Mouse (Mus musculus): ENCODE measurements around the gene Sh3glb2. TPM values are rescaled to one million over a fixed set of nuclear protein-coding genes. Genes with fewer than 3 reads are reported as not detected.

Gene Sh3glb2
- polyA plus RNA-seq, 1 experiment from 2014 or later, result 85.0 TPM

- peaks cover 91% of the 10 kb centered on the region for H3K36me3 ChIP-seq
- no peak overlapping the region for H3K4me3 ChIP-seq
- ATAC-seq (ENCODE audit: low FRiP score, low read depth), result no peak
- H3K4me1 ChIP-seq, result no peaks in the 10 kb centered on the region
- H3K9ac ChIP-seq, result no peak overlapping the region
- H3K9me3 ChIP-seq, result no peaks in the 10 kb centered on the region
- no peaks in the 10 kb centered on the region for H3K27me3 ChIP-seq
- no peak overlapping the region for H3K27ac ChIP-seq
- no peak overlapping the region for H3K4me2 ChIP-seq (replicated peaks)
- WGBS, result 91% methylated on average over 10 of the region's 10 CpGs
Observed at GRCm38 (mm10) chr2:30375893-30376292, 16.8 kb upstream of the Sh3glb2 start.

DNA sequence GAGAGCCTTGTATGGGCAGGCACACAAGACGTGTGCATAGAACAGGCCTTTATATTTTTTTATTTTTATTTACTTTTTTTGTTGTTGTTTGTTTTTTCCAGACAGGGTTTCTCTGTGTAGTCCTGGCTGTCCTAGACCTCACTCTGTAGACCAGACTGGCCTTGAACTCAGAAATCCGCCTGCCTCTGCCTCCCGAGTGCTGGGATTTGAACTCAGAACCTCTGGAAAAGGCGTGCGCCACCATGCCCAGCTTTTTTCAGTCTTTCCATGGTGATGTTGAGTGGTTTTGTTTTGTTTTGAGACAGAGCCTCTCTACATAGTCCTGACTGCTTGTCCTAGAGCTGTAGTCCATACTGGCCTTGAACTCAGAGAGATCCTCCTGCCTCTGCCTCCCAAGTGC is 13.6 kb upstream of the Sh3glb2 start:
- WGBS, result 96% methylated on average over 5 of the region's 5 CpGs
- ATAC-seq (ENCODE audit: low FRiP score, low read depth), result no peak

GRCm38 (mm10) chr2:30371544-30371943 is 12.4 kb upstream of the Sh3glb2 start:
- 92% methylated on average over 8 of the region's 8 CpGs for WGBS
- Histone ChIP-seq H3K9ac (no peak overlapping the region), H3K27me3 (no peaks in the 10 kb centered on the region), H3K4me2 (replicated peaks) (no peak overlapping the region), H3K4me1 (no peaks in the 10 kb centered on the region), H3K27ac (no peak overlapping the region), H3K36me3 (peaks cover 89% of the 10 kb centered on the region), H3K4me3 (no peak overlapping the region), H3K9me3 (no peaks in the 10 kb centered on the region)
- no peak for ATAC-seq (ENCODE audit: low FRiP score, low read depth)

More for the DNA sequence above, 13.6 kb upstream of the Sh3glb2 start:
- Histone ChIP-seq H3K36me3 (peaks cover 92% of the 10 kb centered on the region), H3K9me3 (no peaks in the 10 kb centered on the region), H3K27ac (no peak overlapping the region), H3K4me2 (replicated peaks) (no peak overlapping the region), H3K4me1 (no peaks in the 10 kb centered on the region), H3K27me3 (no peaks in the 10 kb centered on the region), H3K9ac (no peak overlapping the region), H3K4me3 (no peak overlapping the region)

- no peak for ATAC-seq (ENCODE audit: low FRiP score, low read depth)
- no peak overlapping the region for H3K4me2 ChIP-seq (replicated peaks)
- peaks cover 14% of the 10 kb centered on the region for H3K4me1 ChIP-seq
- H3K36me3 ChIP-seq, result peaks cover 43% of the 10 kb centered on the region
- WGBS, result 76% methylated on average over 5 of the region's 5 CpGs
- no peak overlapping the region for H3K27ac ChIP-seq
- H3K4me3 ChIP-seq, result no peak overlapping the region
- no peak overlapping the region for H3K9ac ChIP-seq
- no peaks in the 10 kb centered on the region for H3K9me3 ChIP-seq
- H3K27me3 ChIP-seq, result no peaks in the 10 kb centered on the region
Observed at GRCm38 (mm10) chr2:30366203-30366602, 7.1 kb upstream of the Sh3glb2 start.

- no peak for ATAC-seq (ENCODE audit: low FRiP score, low read depth)
- H3K4me2 ChIP-seq (replicated peaks), result peak overlapping the region; percentile 98
- WGBS, result 89% methylated on average over 2 of the region's 2 CpGs
- H3K9ac ChIP-seq, result peak overlapping the region; percentile 92
- peak overlapping the region; percentile 97 for H3K4me3 ChIP-seq
- peaks cover 36% of the 10 kb centered on the region for H3K36me3 ChIP-seq
- no peaks in the 10 kb centered on the region for H3K27me3 ChIP-seq
- H3K4me1 ChIP-seq, result peaks cover 14% of the 10 kb centered on the region
- H3K27ac ChIP-seq, result no peak overlapping the region
- H3K9me3 ChIP-seq, result no peaks in the 10 kb centered on the region
Observed at GRCm38 (mm10) chr2:30365281-30366069, 6.3 kb upstream of the Sh3glb2 start.

GRCm38 (mm10) chr2:30363773-30364650 is 4.9 kb upstream of the Sh3glb2 start, which contains the start of gene Miga2:
TSS of gene Miga2 (plus strand) at chr2:30364233.
- H3K9ac ChIP-seq, result peak within 1 kb of the TSS; percentile 92
- WGBS, result under 1% methylated on average over 54 of the region's 54 CpGs
- H3K27ac ChIP-seq, result peak within 1 kb of the TSS; percentile 52; the same call in 1 of the 2 replicates
- H3K4me1 ChIP-seq, result peaks cover 14% of the 10 kb centered on the region
- peaks cover 22% of the 10 kb centered on the region for H3K36me3 ChIP-seq
- peak within 1 kb of the TSS; percentile 98 for H3K4me2 ChIP-seq (replicated peaks)
- peak within 1 kb of the TSS; percentile 97 for H3K4me3 ChIP-seq
- no peaks in the 10 kb centered on the region for H3K27me3 ChIP-seq
- H3K9me3 ChIP-seq, result no peaks in the 10 kb centered on the region
- peak; percentile 99 for ATAC-seq (ENCODE audit: low FRiP score, low read depth)

DNA sequence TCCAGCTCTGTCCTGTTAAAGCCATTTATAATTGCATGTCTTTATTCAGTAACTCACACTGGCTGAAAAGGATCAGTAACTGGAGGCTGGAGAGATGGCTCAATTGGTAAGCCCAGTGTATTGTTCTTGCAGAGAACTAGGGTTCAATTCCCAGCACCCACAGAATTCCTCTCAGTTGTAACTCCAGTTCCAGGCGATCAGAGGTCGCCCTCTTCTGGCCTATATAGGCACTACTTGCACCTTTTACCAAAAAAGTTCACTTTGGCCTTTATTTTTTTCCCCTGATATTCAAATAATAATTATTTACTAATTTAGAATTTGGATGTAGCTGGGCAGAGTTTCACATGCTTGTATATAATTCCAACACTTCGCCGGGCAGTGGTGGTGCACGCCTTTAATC is 3.7 kb upstream of the Sh3glb2 start:
- H3K36me3 ChIP-seq, result peaks cover 11% of the 10 kb centered on the region
- no peak overlapping the region for H3K27ac ChIP-seq
- H3K4me1 ChIP-seq, result peaks cover 23% of the 10 kb centered on the region
- no peak overlapping the region for H3K4me3 ChIP-seq
- H3K9ac ChIP-seq, result no peak overlapping the region
- ATAC-seq (ENCODE audit: low FRiP score, low read depth), result no peak
- H3K4me2 ChIP-seq (replicated peaks), result no peak overlapping the region
- no peaks in the 10 kb centered on the region for H3K27me3 ChIP-seq
- no peaks in the 10 kb centered on the region for H3K9me3 ChIP-seq
- WGBS, result 74% methylated on average over 5 of the region's 5 CpGs

GRCm38 (mm10) chr2:30360626-30361025 is 1.5 kb upstream of the Sh3glb2 start:
- 70% methylated on average over 10 of the region's 10 CpGs for WGBS
- H3K4me3 ChIP-seq, result no peak overlapping the region
- no peak overlapping the region for H3K27ac ChIP-seq
- no peak overlapping the region for H3K9ac ChIP-seq
- H3K4me1 ChIP-seq, result peaks cover 35% of the 10 kb centered on the region
- H3K36me3 ChIP-seq, result no peaks in the 10 kb centered on the region
- H3K9me3 ChIP-seq, result no peaks in the 10 kb centered on the region
- no peak for ATAC-seq (ENCODE audit: low FRiP score, low read depth)
- no peak overlapping the region for H3K4me2 ChIP-seq (replicated peaks)
- H3K27me3 ChIP-seq, result no peaks in the 10 kb centered on the region

GRCm38 (mm10) chr2:30357552-30358510 is 1.3 kb downstream of the Sh3glb2 start:
- 57% methylated on average over 8 of the region's 8 CpGs for WGBS
- no peaks in the 10 kb centered on the region for H3K27me3 ChIP-seq
- peaks cover 24% of the 10 kb centered on the region for H3K36me3 ChIP-seq
- H3K9ac ChIP-seq, result peak overlapping the region; percentile 89
- peak overlapping the region; percentile 75 for H3K4me3 ChIP-seq
- H3K27ac ChIP-seq, result no peak overlapping the region
- ATAC-seq (ENCODE audit: low FRiP score, low read depth), result no peak
- peaks cover 23% of the 10 kb centered on the region for H3K4me1 ChIP-seq
- H3K9me3 ChIP-seq, result no peaks in the 10 kb centered on the region
- peak overlapping the region; percentile 92 for H3K4me2 ChIP-seq (replicated peaks)

DNA sequence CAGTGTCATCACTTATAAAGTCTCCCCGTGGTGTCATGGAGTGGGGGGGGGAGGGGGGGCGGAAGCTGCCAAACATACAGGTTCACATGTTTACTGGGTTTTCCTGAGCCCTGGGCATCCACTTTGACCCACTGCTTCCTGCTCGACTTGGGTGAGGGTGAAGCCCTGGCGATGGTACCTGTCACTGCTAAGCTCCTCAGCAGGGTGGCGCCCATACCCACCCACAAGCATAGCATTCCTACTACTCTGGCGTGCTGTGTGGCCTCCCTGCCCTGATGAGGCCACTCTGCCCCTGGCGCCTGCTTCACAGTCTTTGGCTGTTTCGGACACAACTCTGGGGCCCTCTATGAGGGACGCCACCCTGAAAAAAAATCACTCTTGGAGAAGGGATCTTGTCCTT is 2.2 kb downstream of the Sh3glb2 start:
- Histone ChIP-seq H3K4me2 (replicated peaks) (no peak overlapping the region), H3K9ac (peak overlapping the region; percentile 89; the same call in 1 of the 2 replicates), H3K4me1 (peaks cover 23% of the 10 kb centered on the region), H3K27ac (no peak overlapping the region), H3K36me3 (peaks cover 31% of the 10 kb centered on the region), H3K9me3 (no peaks in the 10 kb centered on the region), H3K4me3 (no peak overlapping the region), H3K27me3 (no peaks in the 10 kb centered on the region)
- no peak for ATAC-seq (ENCODE audit: low FRiP score, low read depth)
- WGBS, result 71% methylated on average over 9 of the region's 9 CpGs

DNA sequence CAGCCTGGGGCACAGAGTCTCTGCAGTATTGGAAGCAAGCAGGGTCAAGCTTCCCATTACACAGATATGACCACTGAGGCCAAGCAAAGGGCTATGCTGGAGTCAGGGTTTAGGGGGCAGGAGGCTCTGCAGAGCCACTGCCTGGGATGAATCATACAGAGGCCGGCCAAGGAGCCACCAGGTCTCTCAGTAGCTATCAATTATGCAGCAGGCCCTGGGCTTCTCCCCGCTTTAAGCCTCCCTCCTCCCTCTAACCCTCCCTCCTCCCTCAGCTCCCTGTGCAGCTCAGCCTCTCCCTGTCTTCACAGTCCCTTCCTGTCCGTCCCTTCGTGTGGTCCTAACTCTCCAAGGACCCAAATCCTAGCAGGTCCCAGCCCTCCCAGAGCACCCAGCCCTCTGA is 2.9 kb downstream of the Sh3glb2 start:
- Histone ChIP-seq H3K4me2 (replicated peaks) (no peak overlapping the region), H3K36me3 (peaks cover 32% of the 10 kb centered on the region), H3K27ac (no peak overlapping the region), H3K27me3 (no peaks in the 10 kb centered on the region), H3K4me1 (peaks cover 23% of the 10 kb centered on the region), H3K9me3 (no peaks in the 10 kb centered on the region), H3K4me3 (no peak overlapping the region), H3K9ac (0 out of 2 replicates have a peak overlapping the region, but pooled peaks have one; percentile 32)
- ATAC-seq (ENCODE audit: low FRiP score, low read depth), result no peak
- WGBS, result 50% methylated on average over 4 of the region's 4 CpGs

All from limb, embryonic 13.5 days (tissue).